Mouse (Mus musculus): ENCODE measurements around the gene Capg. TPM values are rescaled to one million over a fixed set of nuclear protein-coding genes. Genes with fewer than 3 reads are reported as not detected.

Capg gene
- polyA plus RNA-seq, 1 experiment from 2014 or later, result 22.6 TPM

GRCm38 (mm10) chr6:72518842-72519241, 25.3 kb upstream of the Capg start:
- no peak overlapping the region for H3K4me2 ChIP-seq
- no peaks in the 10 kb centered on the region for H3K9me3 ChIP-seq (replicated peaks)
- no peak overlapping the region for H3K9ac ChIP-seq
- no peaks in the 10 kb centered on the region for H3K27me3 ChIP-seq
- H3K4me3 ChIP-seq, result no peak overlapping the region
- WGBS, result 67% methylated on average over 1 of the region's 1 CpGs
- ATAC-seq (replicated peaks; ENCODE audit: insufficient number of reproducible peaks, insufficient read depth, low FRiP score, low read depth), result no peak
- H3K27ac ChIP-seq, result no peak overlapping the region
- peaks cover 10% of the 10 kb centered on the region for H3K4me1 ChIP-seq (replicated peaks)
- no peaks in the 10 kb centered on the region for H3K36me3 ChIP-seq

GRCm38 (mm10) chr6:72519303-72519702, 24.9 kb upstream of the Capg start:
- Histone ChIP-seq H3K9me3 (replicated peaks) (no peaks in the 10 kb centered on the region), H3K27ac (no peak overlapping the region), H3K4me3 (no peak overlapping the region), H3K4me1 (replicated peaks) (peaks cover 10% of the 10 kb centered on the region), H3K27me3 (no peaks in the 10 kb centered on the region), H3K4me2 (no peak overlapping the region), H3K36me3 (no peaks in the 10 kb centered on the region), H3K9ac (no peak overlapping the region)
- 36% methylated on average over 8 of the region's 8 CpGs for WGBS
- ATAC-seq (replicated peaks; ENCODE audit: insufficient number of reproducible peaks, insufficient read depth, low FRiP score, low read depth), result no peak

- Histone ChIP-seq H3K27ac (peak overlapping the region; percentile 50; the same call in 1 of the 2 replicates), H3K4me2 (peak overlapping the region; percentile 18; the same call in 1 of the 2 replicates), H3K4me3 (no peak overlapping the region), H3K4me1 (replicated peaks) (peaks cover 10% of the 10 kb centered on the region), H3K9me3 (replicated peaks) (no peaks in the 10 kb centered on the region), H3K27me3 (no peaks in the 10 kb centered on the region), H3K9ac (no peak overlapping the region), H3K36me3 (no peaks in the 10 kb centered on the region)
- WGBS, result 25% methylated on average over 10 of the region's 10 CpGs
- peak; percentile 58; the same call in 1 of the 2 replicates for ATAC-seq (replicated peaks; ENCODE audit: insufficient number of reproducible peaks, insufficient read depth, low FRiP score, low read depth)
Measured at GRCm38 (mm10) chr6:72519892-72520663, 24.1 kb upstream of the Capg start.

GRCm38 (mm10) chr6:72520904-72521303, 23.3 kb upstream of the Capg start:
- Histone ChIP-seq H3K4me3 (no peak overlapping the region), H3K4me1 (replicated peaks) (peaks cover 10% of the 10 kb centered on the region), H3K27ac (no peak overlapping the region), H3K9me3 (replicated peaks) (no peaks in the 10 kb centered on the region), H3K4me2 (no peak overlapping the region), H3K36me3 (no peaks in the 10 kb centered on the region), H3K9ac (no peak overlapping the region), H3K27me3 (no peaks in the 10 kb centered on the region)
- no peak for ATAC-seq (replicated peaks; ENCODE audit: insufficient number of reproducible peaks, insufficient read depth, low FRiP score, low read depth)
- WGBS, result 89% methylated on average over 5 of the region's 5 CpGs

GRCm38 (mm10) chr6:72521607-72522006, 22.6 kb upstream of the Capg start, which contains the start of gene Sh2d6:
Sh2d6 (minus strand) TSS chr6:72521707.
- 0 out of 2 replicates have a peak within 1 kb of the TSS, but pooled peaks have one; percentile 50 for H3K27ac ChIP-seq

GRCm38 (mm10) chr6:72522288-72522687, 21.9 kb upstream of the Capg start:
- Histone ChIP-seq H3K27me3 (no peaks in the 10 kb centered on the region), H3K36me3 (no peaks in the 10 kb centered on the region), H3K4me2 (no peak overlapping the region), H3K9me3 (replicated peaks) (no peaks in the 10 kb centered on the region), H3K4me3 (no peak overlapping the region), H3K9ac (no peak overlapping the region), H3K4me1 (replicated peaks) (peaks cover 10% of the 10 kb centered on the region), H3K27ac (no peak overlapping the region)
- ATAC-seq (replicated peaks; ENCODE audit: insufficient number of reproducible peaks, insufficient read depth, low FRiP score, low read depth), result no peak
- WGBS, result 79% methylated on average over 5 of the region's 5 CpGs

More at GRCm38 (mm10) chr6:72521607-72522006, 22.6 kb upstream of the Capg start, which contains the start of gene Sh2d6:
- Histone ChIP-seq H3K4me3 (no peak within 1 kb of the TSS), H3K27me3 (no peaks in the 10 kb centered on the region), H3K36me3 (no peaks in the 10 kb centered on the region), H3K4me2 (no peak within 1 kb of the TSS), H3K4me1 (replicated peaks) (peaks cover 10% of the 10 kb centered on the region), H3K9me3 (replicated peaks) (no peaks in the 10 kb centered on the region), H3K9ac (no peak within 1 kb of the TSS)
- ATAC-seq (replicated peaks; ENCODE audit: insufficient number of reproducible peaks, insufficient read depth, low FRiP score, low read depth), result no peak
- 90% methylated on average over 5 of the region's 5 CpGs for WGBS

GRCm38 (mm10) chr6:72523222-72523621, 21.0 kb upstream of the Capg start:
- Histone ChIP-seq H3K9me3 (replicated peaks) (no peaks in the 10 kb centered on the region), H3K4me3 (no peak overlapping the region), H3K9ac (no peak overlapping the region), H3K4me2 (no peak overlapping the region), H3K36me3 (no peaks in the 10 kb centered on the region), H3K27me3 (no peaks in the 10 kb centered on the region), H3K4me1 (replicated peaks) (peaks cover 10% of the 10 kb centered on the region), H3K27ac (no peak overlapping the region)
- ATAC-seq (replicated peaks; ENCODE audit: insufficient number of reproducible peaks, insufficient read depth, low FRiP score, low read depth), result no peak
- 75% methylated on average over 4 of the region's 4 CpGs for WGBS

- H3K9me3 ChIP-seq (replicated peaks), result no peaks in the 10 kb centered on the region
- H3K4me3 ChIP-seq, result no peak overlapping the region
- ATAC-seq (replicated peaks; ENCODE audit: insufficient number of reproducible peaks, insufficient read depth, low FRiP score, low read depth), result no peak
- no peak overlapping the region for H3K9ac ChIP-seq
- peaks cover 10% of the 10 kb centered on the region for H3K4me1 ChIP-seq (replicated peaks)
- no peaks in the 10 kb centered on the region for H3K36me3 ChIP-seq
- 68% methylated on average over 2 of the region's 2 CpGs for WGBS
- H3K27me3 ChIP-seq, result no peaks in the 10 kb centered on the region
- no peak overlapping the region for H3K4me2 ChIP-seq
- H3K27ac ChIP-seq, result no peak overlapping the region
Measured at GRCm38 (mm10) chr6:72524160-72524559, 20.0 kb upstream of the Capg start.

GRCm38 (mm10) chr6:72527070-72527469, 17.1 kb upstream of the Capg start:
- Histone ChIP-seq H3K4me3 (no peak overlapping the region), H3K9me3 (replicated peaks) (no peaks in the 10 kb centered on the region), H3K27me3 (no peaks in the 10 kb centered on the region), H3K9ac (no peak overlapping the region), H3K27ac (no peak overlapping the region), H3K4me2 (no peak overlapping the region), H3K36me3 (no peaks in the 10 kb centered on the region), H3K4me1 (replicated peaks) (no peaks in the 10 kb centered on the region)
- no peak for ATAC-seq (replicated peaks; ENCODE audit: insufficient number of reproducible peaks, insufficient read depth, low FRiP score, low read depth)
- 79% methylated on average over 4 of the region's 4 CpGs for WGBS

GRCm38 (mm10) chr6:72528410-72529151, 15.6 kb upstream of the Capg start:
- no peaks in the 10 kb centered on the region for H3K9me3 ChIP-seq (replicated peaks)
- 70% methylated on average over 10 of the region's 10 CpGs for WGBS

GRCm38 (mm10) chr6:72532580-72532979, 11.6 kb upstream of the Capg start:
- Histone ChIP-seq H3K9me3 (replicated peaks) (no peaks in the 10 kb centered on the region), H3K9ac (no peak overlapping the region), H3K36me3 (no peaks in the 10 kb centered on the region), H3K4me2 (no peak overlapping the region), H3K4me1 (replicated peaks) (peaks cover 4% of the 10 kb centered on the region), H3K4me3 (no peak overlapping the region), H3K27me3 (no peaks in the 10 kb centered on the region), H3K27ac (no peak overlapping the region)
- no peak for ATAC-seq (replicated peaks; ENCODE audit: insufficient number of reproducible peaks, insufficient read depth, low FRiP score, low read depth)
- 76% methylated on average over 4 of the region's 4 CpGs for WGBS

More at GRCm38 (mm10) chr6:72528410-72529151, 15.6 kb upstream of the Capg start:
- Histone ChIP-seq H3K4me1 (replicated peaks) (no peaks in the 10 kb centered on the region), H3K36me3 (no peaks in the 10 kb centered on the region), H3K27ac (no peak overlapping the region), H3K9ac (no peak overlapping the region), H3K4me2 (no peak overlapping the region), H3K27me3 (no peaks in the 10 kb centered on the region), H3K4me3 (no peak overlapping the region)
- ATAC-seq (replicated peaks; ENCODE audit: insufficient number of reproducible peaks, insufficient read depth, low FRiP score, low read depth), result no peak

All from heart, embryonic 15.5 days (tissue).